Mouse (Mus musculus) liver, postnatal 0 days (tissue): Measurements from ENCODE around the gene Uchl4.

Experiments
- CTCF ChIP-seq: sonication (generic); IDR thresholded peaks from 2 replicates; pipeline ENCODE4 v1.5.1; 2016; ENCODE audit warnings: antibody characterized with exemption, low read depth
- EP300 ChIP-seq: IDR thresholded peaks from 2 replicates; pipeline ENCODE4 v1.6.1; 2016; ENCODE audit warnings: antibody characterized with exemption, low read depth, mild to moderate bottlenecking

DNA sequence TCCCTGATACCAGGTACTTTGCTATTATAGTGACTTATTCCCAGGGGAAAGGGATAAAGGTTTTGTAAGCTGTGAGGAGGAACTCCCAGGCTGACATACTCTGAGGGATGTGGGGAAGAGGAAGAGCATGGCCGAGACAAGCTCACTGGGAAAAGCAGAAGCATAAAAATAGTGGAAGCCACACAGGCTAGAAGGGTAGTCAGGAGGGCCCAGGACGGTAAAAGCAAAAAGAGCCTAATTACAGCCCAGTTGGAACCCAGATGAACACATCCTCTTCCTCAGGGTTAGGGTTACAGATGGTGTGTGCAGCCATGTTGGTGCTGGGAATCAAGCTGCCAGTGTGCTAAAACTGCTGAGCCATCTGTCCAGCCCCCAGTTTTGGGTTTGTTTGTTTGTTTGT, 12.9 kb upstream of the Uchl4 start:
- TF ChIP-seq CTCF, result no peak
- no peak for TF ChIP-seq EP300
